Mouse (Mus musculus): Measurements from ENCODE around the gene Gpa33.
A peak's percentile ranks its signal among the peaks of the same experiment; 100 is the strongest.

Gpa33 gene

GRCm38 (mm10) chr1:166130224-166130860, at the start of gene Gpa33:
Gene Gpa33, plus strand, starts transcription at chr1:166130238.
- DNase-seq, result no peak

GRCm38 (mm10) chr1:166088446-166089170, 41.4 kb upstream of the Gpa33 start:
- DNase-seq, result no peak

- no peak for DNase-seq
These were observed 40.7 kb upstream of the Gpa33 start for GRCm38 (mm10) chr1:166089337-166089736.

- DNase-seq, result no peak
These were observed 40.3 kb upstream of the Gpa33 start for GRCm38 (mm10) chr1:166089739-166090138.

- no peak for DNase-seq
These were observed 39.7 kb upstream of the Gpa33 start for GRCm38 (mm10) chr1:166090306-166090705.

GRCm38 (mm10) chr1:166094462-166094861, 35.6 kb upstream of the Gpa33 start:
- DNase-seq, result no peak

GRCm38 (mm10) chr1:166098120-166098519, 31.9 kb upstream of the Gpa33 start:
- no peak for DNase-seq

- DNase-seq, result peak; percentile 43
These were observed 27.0 kb upstream of the Gpa33 start for GRCm38 (mm10) chr1:166102920-166103608.

GRCm38 (mm10) chr1:166104858-166105257, 25.2 kb upstream of the Gpa33 start:
- DNase-seq, result no peak

GRCm38 (mm10) chr1:166105464-166105863, 24.6 kb upstream of the Gpa33 start:
- no peak for DNase-seq

- DNase-seq, result no peak
These were observed 15.1 kb upstream of the Gpa33 start for GRCm38 (mm10) chr1:166114986-166115385.

GRCm38 (mm10) chr1:166115719-166116118, 14.3 kb upstream of the Gpa33 start:
- DNase-seq, result no peak

GRCm38 (mm10) chr1:166117866-166118639, 12.0 kb upstream of the Gpa33 start:
- DNase-seq, result no peak

GRCm38 (mm10) chr1:166122114-166122513, 7.9 kb upstream of the Gpa33 start:
- peak; percentile 11 for DNase-seq

GRCm38 (mm10) chr1:166123045-166123444, 7.0 kb upstream of the Gpa33 start:
- DNase-seq, result no peak

- no peak for DNase-seq
These were observed 6.3 kb upstream of the Gpa33 start for GRCm38 (mm10) chr1:166123751-166124150.

- DNase-seq, result peak; percentile 5
These were observed 5.0 kb upstream of the Gpa33 start for GRCm38 (mm10) chr1:166124932-166125593.

GRCm38 (mm10) chr1:166126290-166126689, 3.7 kb upstream of the Gpa33 start:
- no peak for DNase-seq

GRCm38 (mm10) chr1:166126795-166127194, 3.2 kb upstream of the Gpa33 start:
- no peak for DNase-seq

GRCm38 (mm10) chr1:166127719-166128118, 2.3 kb upstream of the Gpa33 start, which contains the start of gene Dusp27:
Gene Dusp27, minus strand, starts transcription at chr1:166127922.
- DNase-seq, result no peak

GRCm38 (mm10) chr1:166128551-166128950, 1.5 kb upstream of the Gpa33 start:
- DNase-seq, result no peak

GRCm38 (mm10) chr1:166132367-166132766, 2.3 kb downstream of the Gpa33 start:
- DNase-seq, result no peak

Data from lung, postnatal 10 days (tissue).